38 mouse cellular contexts compared by ENCODE assay signal in genomic region chr5:134852873-134853272, GRCm38 (mm10). TPM values are rescaled to one million over a fixed set of nuclear protein-coding genes. Genes with fewer than 3 reads are reported as not detected.
"Had no signal": no experiment of that assay in that cellular context is flagged by ENCODE, and none has a peak within 500 bp of the region (broad histone marks: within the 10 kb centered on the region; RNA-seq: fewer than 3 reads in every experiment).

No protein-coding gene starts in this region.

- H3K9ac ChIP-seq: embryonic facial prominence, embryonic 12.5 days; embryonic facial prominence, embryonic 13.5 days; embryonic facial prominence, embryonic 15.5 days; forebrain, embryonic 12.5 days; forebrain, embryonic 13.5 days; forebrain, embryonic 15.5 days; forebrain, postnatal 0 days had no signal

- H3K4me2 ChIP-seq: embryonic facial prominence, embryonic 12.5 days; embryonic facial prominence, embryonic 13.5 days; embryonic facial prominence, embryonic 15.5 days; forebrain, embryonic 12.5 days; forebrain, embryonic 13.5 days; forebrain, embryonic 15.5 days had no signal

- H3K4me1 ChIP-seq: embryonic facial prominence, embryonic 12.5 days; forebrain, embryonic 12.5 days; forebrain, embryonic 13.5 days; forebrain, embryonic 15.5 days had no signal

- H3K4me3 ChIP-seq: embryonic facial prominence, embryonic 10.5 days; embryonic facial prominence, embryonic 12.5 days; embryonic facial prominence, embryonic 13.5 days; embryonic facial prominence, embryonic 15.5 days; erythroblast, embryonic 14.5 days; forebrain, embryonic 10.5 days; forebrain, embryonic 12.5 days; forebrain, embryonic 13.5 days; forebrain, embryonic 15.5 days; gastrocnemius, adult 2 months had no signal

- H3K27me3 ChIP-seq: embryonic facial prominence, embryonic 12.5 days; embryonic facial prominence, embryonic 13.5 days; embryonic facial prominence, embryonic 15.5 days; forebrain, embryonic 12.5 days; forebrain, embryonic 13.5 days; forebrain, embryonic 15.5 days had no signal

- DNase-seq: cerebellum, adult 2 months; cerebellum, adult 8-10 months; cerebellum, adult 9-10 months; cerebellum, adult 9-11 months; cerebellum, postnatal 10 days; cerebellum, postnatal 14 days; cerebellum, postnatal 25 days; cerebellum, postnatal 36 days; embryo, embryonic 11 days; forebrain, postnatal 0 days; gastrocnemius, adult 2 months; gastrocnemius, postnatal 10 days; gastrocnemius, postnatal 14 days; gastrocnemius, postnatal 25 days; gastrocnemius, postnatal 36 days; heart, adult 11 months; heart, adult 18-20 months had no signal

- H3K27ac ChIP-seq: embryonic facial prominence, embryonic 10.5 days; embryonic facial prominence, embryonic 12.5 days; embryonic facial prominence, embryonic 13.5 days; embryonic facial prominence, embryonic 15.5 days; forebrain, embryonic 10.5 days; forebrain, embryonic 12.5 days; forebrain, embryonic 13.5 days; forebrain, embryonic 15.5 days; gastrocnemius, adult 2 months had no signal

- H3K9me3 ChIP-seq: embryonic facial prominence, embryonic 10.5 days; embryonic facial prominence, embryonic 12.5 days; embryonic facial prominence, embryonic 13.5 days; embryonic facial prominence, embryonic 15.5 days; forebrain, embryonic 12.5 days; forebrain, embryonic 13.5 days; forebrain, embryonic 15.5 days had no signal

- ATAC-seq: forebrain, embryonic 13.5 days; forebrain, embryonic 14.5 days; forebrain, embryonic 15.5 days; forebrain, embryonic 16.5 days; forebrain, postnatal 0 days had no signal

- H3K36me3 ChIP-seq: embryonic facial prominence, embryonic 10.5 days; embryonic facial prominence, embryonic 12.5 days; embryonic facial prominence, embryonic 13.5 days; embryonic facial prominence, embryonic 15.5 days; forebrain, embryonic 10.5 days; forebrain, embryonic 12.5 days; forebrain, embryonic 15.5 days had no signal

RNA-seq across cellular contexts. Expression of gene Tmem270, which starts 53.7 kb away (rescaled TPM):
- total RNA-seq: common myeloid progenitor, adult 5-6 weeks; forebrain, postnatal 0 days; gastrocnemius, adult 18-20 months; gastrocnemius, adult 2 months; gastrocnemius, adult 8-10 months; gastrocnemius, postnatal 10 days; gastrocnemius, postnatal 14 days; gastrocnemius, postnatal 25 days; gastrocnemius, postnatal 36 days; gastrocnemius, postnatal 4 days; granulocyte monocyte progenitor cell, adult 5-6 weeks; heart, adult 18-20 months had no signal
- polyA plus RNA-seq: cerebellum, adult 2 months; cortical plate, adult 2 months; embryonic facial prominence, embryonic 10.5 days; embryonic facial prominence, embryonic 11.5 days; embryonic facial prominence, embryonic 12.5 days; embryonic facial prominence, embryonic 13.5 days; embryonic facial prominence, embryonic 14.5 days; embryonic facial prominence, embryonic 15.5 days; forebrain, embryonic 10.5 days; forebrain, embryonic 11.5 days; forebrain, embryonic 12.5 days; forebrain, embryonic 13.5 days; forebrain, embryonic 14.5 days; forebrain, embryonic 15.5 days; forebrain, embryonic 16.5 days; forebrain, postnatal 0 days; frontal cortex, adult 2 months had no signal
